Mouse (Mus musculus) midbrain, postnatal 0 days (tissue): ENCODE data around the gene Cyth2. TPM values are rescaled to one million over a fixed set of nuclear protein-coding genes. Genes with fewer than 3 reads are reported as not detected.

ENCODE experiments used
- ATAC-seq: fragments of 200-750 bp; cut with Nextera tagmentation; 2 replicates; pipeline ENCODE4 v1.8.0; 2017; ENCODE audit warnings: moderate number of reproducible peaks, mild to moderate bottlenecking, moderate TSS enrichment, moderate library complexity; ENCODE audit not compliant: low FRiP score
- DNase-seq: peaks from one replicate; pipeline ENCODE4 v3.0.0-alpha.2; 2015; ENCODE audit warnings: low spot score
- H3K27ac ChIP-seq: fragments of 300-500 bp; sonication (generic); 2 replicates; pipeline ENCODE4 v1.5.1; 2014; ENCODE audit warnings: low read depth, mild to moderate bottlenecking, low read length, mixed read lengths
- H3K27me3 ChIP-seq: fragments of 300-500 bp; sonication (generic); 2 replicates; pipeline ENCODE4 v1.6.1; 2014; ENCODE audit warnings: low read length, control low read depth, mixed read lengths; ENCODE audit not compliant: insufficient read depth
- H3K36me3 ChIP-seq: fragments of 300-500 bp; sonication (generic); 2 replicates; pipeline ENCODE4 v1.6.1; 2014; ENCODE audit warnings: low read length, control low read depth, mixed read lengths; ENCODE audit not compliant: insufficient read depth
- H3K4me1 ChIP-seq: fragments of 300-500 bp; sonication (generic); 2 replicates; pipeline ENCODE4 v1.6.1; 2014; ENCODE audit warnings: mild to moderate bottlenecking, control low read depth, antibody characterized with exemption, low read length, mixed read lengths; ENCODE audit not compliant: insufficient read depth
- H3K4me2 ChIP-seq: fragments of 300-500 bp; sonication (generic); 2 replicates; pipeline ENCODE4 v1.6.1; 2014; ENCODE audit warnings: low read depth, mild to moderate bottlenecking, low read length, mixed read lengths; ENCODE audit not compliant: poor library complexity, severe bottlenecking
- H3K4me3 ChIP-seq: fragments of 300-500 bp; sonication (generic); 2 replicates; pipeline ENCODE4 v1.5.1; 2014; ENCODE audit warnings: low read depth, mild to moderate bottlenecking, low read length, moderate library complexity
- H3K9ac ChIP-seq: fragments of 300-500 bp; sonication (generic); replicated peaks from 2 replicates; pipeline ENCODE4 v1.6.1; 2014; ENCODE audit warnings: mild to moderate bottlenecking, low read length, moderate library complexity, mixed read lengths; ENCODE audit not compliant: poor library complexity, severe bottlenecking
- H3K9me3 ChIP-seq: fragments of 300-500 bp; sonication (generic); 2 replicates; pipeline ENCODE4 v1.6.1; 2016; ENCODE audit warnings: low read length, control low read depth
- CTCF ChIP-seq: IDR thresholded peaks from 2 replicates; pipeline ENCODE4 v1.5.1; 2016; ENCODE audit warnings: antibody characterized with exemption, mild to moderate bottlenecking
- WGBS: fragments of 180-500 bp; shearing (Covaris S2); extraction: QIAGEN DNeasy Blood & Tissue Kit; methylation state at CpG from one replicate; pipeline ENCODE4 v1.1.7; 2014; 5-methylcytosine and 5-hydroxymethylcytosine counted together
- polyA plus RNA-seq: library from polyadenylated mRNA; unstranded; fragments of >200 nt; fragmentation: Nextera tagmentation; extraction: Ambion mirVana; gene quantifications from 2 replicates; pipeline ENCODE4 v1.2.1, GENCODE M21; 2015
- total RNA-seq: library from RNA; depleted of rRNA; stranded (reverse); fragments of >200 nt; gene quantifications from 2 replicates; pipeline ENCODE4 v1.2.3, GENCODE M21; 2014

The Cyth2 gene
- total and polyA plus RNA-seq, 2 experiments from 2014 or later, result 210 to 236 TPM

DNA sequence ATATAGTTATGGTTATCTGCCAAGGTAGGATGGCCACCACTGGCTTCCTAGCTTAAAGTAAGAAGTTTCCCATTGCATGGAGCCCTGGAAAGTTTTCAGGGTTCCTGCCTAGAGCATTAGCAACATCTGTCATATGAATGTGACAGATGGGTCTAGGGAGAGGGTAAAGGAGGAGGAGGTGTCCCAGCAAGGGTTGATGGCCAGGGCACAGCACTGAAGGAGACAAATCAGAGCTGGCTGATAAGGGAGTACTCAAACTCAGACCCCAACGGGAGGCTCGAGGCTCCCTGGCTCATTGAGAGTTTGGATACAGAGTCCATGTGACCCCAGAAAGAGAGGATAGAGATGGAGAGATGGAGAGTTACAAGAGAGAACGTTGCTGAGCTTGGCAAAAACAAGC is 36.3 kb upstream of the Cyth2 start:
- ATAC-seq (no peak), DNase-seq (no peak)
- Histone ChIP-seq H3K36me3 (peaks cover 19% of the 10 kb centered on the region), H3K4me2 (no peak overlapping the region), H3K9ac (no peak overlapping the region), H3K4me3 (no peak overlapping the region), H3K9me3 (no peaks in the 10 kb centered on the region), H3K27me3 (no peaks in the 10 kb centered on the region), H3K4me1 (no peaks in the 10 kb centered on the region), H3K27ac (no peak overlapping the region)
- 79% methylated on average over 3 of the region's 3 CpGs for WGBS
- no peak for TF ChIP-seq CTCF

DNA sequence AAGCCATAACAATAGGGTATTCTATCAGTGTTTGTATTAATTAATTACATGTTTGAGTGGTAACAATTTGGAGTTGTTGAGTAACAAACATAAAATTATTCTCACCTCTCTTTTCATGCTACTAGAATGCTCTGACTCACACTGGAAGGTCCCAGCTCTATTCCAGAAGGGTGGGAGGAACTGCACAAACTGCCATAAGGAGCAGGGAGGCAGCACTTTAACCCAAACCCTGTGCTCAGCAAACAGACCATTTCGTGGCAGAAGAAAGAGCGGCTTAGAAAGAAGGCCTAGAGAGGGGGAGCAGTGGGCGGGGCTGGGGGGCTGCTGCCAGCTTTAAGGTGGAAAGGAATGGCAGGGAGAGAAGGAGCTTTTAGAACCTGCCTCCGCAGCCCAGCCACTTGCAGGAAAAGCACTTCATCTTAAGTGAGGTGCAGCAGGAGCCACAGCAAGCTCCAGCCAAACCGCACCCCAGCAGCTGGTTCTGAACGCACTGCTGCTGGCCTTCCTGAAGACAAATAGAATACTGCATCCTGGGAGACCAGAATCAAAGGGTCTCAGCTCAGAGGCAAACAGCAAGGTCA is 34.2 kb upstream of the Cyth2 start:
- no peaks in the 10 kb centered on the region for H3K27me3 ChIP-seq
- H3K4me2 ChIP-seq, result no peak overlapping the region
- no peak for TF ChIP-seq CTCF
- DNase-seq (no peak), ATAC-seq (no peak)
- peaks cover 13% of the 10 kb centered on the region for H3K36me3 ChIP-seq
- WGBS, result 8% methylated on average over 6 of the region's 6 CpGs
- H3K9ac ChIP-seq, result no peak overlapping the region
- no peaks in the 10 kb centered on the region for H3K9me3 ChIP-seq
- no peaks in the 10 kb centered on the region for H3K4me1 ChIP-seq
- H3K4me3 ChIP-seq, result no peak overlapping the region
- no peak overlapping the region for H3K27ac ChIP-seq

DNA sequence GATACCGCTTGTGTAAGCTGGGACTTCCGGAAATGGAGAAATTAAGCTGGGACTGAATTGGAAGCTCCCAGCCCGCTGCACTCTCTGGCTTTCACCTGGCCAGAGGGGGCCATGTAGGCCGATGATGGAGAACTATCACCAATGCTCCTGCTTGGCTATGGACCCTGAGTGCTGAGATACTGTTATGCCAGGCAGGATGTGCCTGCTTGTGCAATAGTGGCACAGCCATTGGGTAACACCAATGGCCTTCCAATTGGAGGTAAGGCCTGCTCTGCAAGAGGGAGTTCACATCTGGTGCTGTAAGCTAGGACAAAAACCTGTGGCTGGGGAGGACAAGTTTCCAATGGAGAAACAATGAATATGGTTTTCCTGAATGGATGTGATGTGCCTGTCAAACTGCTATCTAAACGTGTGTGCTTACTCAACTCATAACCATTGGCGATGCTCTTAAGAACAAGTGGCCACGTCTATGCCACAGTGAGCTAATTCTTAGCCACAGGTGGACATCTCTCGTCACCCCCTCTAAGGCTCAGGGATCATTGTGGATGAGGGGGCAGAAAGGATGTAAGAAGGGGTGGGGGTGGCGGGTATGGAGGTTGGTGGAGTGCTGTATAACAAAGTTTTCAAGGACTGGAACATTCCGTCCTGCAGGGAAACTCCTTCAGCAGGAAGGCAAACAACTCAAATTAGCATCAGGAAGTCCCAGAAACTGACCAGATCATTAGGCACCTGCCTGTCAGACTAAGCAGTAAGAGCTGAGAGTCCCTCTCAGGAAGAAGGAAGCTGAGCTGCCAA is 28.8 kb upstream of the Cyth2 start:
- no peaks in the 10 kb centered on the region for H3K4me1 ChIP-seq
- H3K4me2 ChIP-seq, result no peak overlapping the region
- H3K36me3 ChIP-seq, result peaks cover 13% of the 10 kb centered on the region
- TF ChIP-seq CTCF, result no peak
- 89% methylated on average over 10 of the region's 10 CpGs for WGBS
- H3K27ac ChIP-seq, result no peak overlapping the region
- H3K27me3 ChIP-seq, result no peaks in the 10 kb centered on the region
- no peak for DNase-seq
- H3K9me3 ChIP-seq, result no peaks in the 10 kb centered on the region
- no peak overlapping the region for H3K9ac ChIP-seq
- no peak overlapping the region for H3K4me3 ChIP-seq
- no peak for ATAC-seq

DNA sequence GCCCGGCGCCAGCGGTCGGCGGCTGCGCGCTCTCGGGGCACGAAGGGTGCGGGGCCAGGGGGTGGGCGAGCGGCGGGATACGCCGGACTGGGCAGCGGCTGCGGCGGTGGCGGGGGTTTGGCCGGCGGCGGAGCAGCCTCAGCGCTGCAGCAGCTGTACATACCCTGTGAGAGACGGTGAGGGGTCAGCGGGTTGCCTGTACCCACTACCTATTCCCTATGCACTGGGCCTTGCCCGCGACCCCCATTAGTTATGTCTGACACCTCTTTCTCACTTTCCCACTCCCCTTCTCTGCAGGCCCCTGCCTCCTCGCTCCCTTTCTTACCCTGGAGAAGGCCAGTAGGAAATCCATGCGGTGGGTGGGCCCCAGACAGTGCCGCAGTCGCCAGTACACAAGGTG is 19.5 kb upstream of the Cyth2 start:
- H3K36me3 ChIP-seq, result peaks cover 20% of the 10 kb centered on the region; the same call in 1 of the 2 replicates
- ATAC-seq (no peak), DNase-seq (no peak)
- H3K4me3 ChIP-seq, result peak overlapping the region; percentile 25
- H3K27me3 ChIP-seq, result peaks cover 28% of the 10 kb centered on the region
- H3K9me3 ChIP-seq, result no peaks in the 10 kb centered on the region
- peak overlapping the region; percentile 36; the same call in 1 of the 2 replicates for H3K4me2 ChIP-seq
- TF ChIP-seq CTCF, result no peak
- 20% methylated on average over 18 of the region's 31 CpGs for WGBS
- H3K9ac ChIP-seq, result no peak overlapping the region; the same call in 1 of the 2 replicates
- H3K4me1 ChIP-seq, result peaks cover 3% of the 10 kb centered on the region; the same call in 1 of the 2 replicates
- H3K27ac ChIP-seq, result no peak overlapping the region

DNA sequence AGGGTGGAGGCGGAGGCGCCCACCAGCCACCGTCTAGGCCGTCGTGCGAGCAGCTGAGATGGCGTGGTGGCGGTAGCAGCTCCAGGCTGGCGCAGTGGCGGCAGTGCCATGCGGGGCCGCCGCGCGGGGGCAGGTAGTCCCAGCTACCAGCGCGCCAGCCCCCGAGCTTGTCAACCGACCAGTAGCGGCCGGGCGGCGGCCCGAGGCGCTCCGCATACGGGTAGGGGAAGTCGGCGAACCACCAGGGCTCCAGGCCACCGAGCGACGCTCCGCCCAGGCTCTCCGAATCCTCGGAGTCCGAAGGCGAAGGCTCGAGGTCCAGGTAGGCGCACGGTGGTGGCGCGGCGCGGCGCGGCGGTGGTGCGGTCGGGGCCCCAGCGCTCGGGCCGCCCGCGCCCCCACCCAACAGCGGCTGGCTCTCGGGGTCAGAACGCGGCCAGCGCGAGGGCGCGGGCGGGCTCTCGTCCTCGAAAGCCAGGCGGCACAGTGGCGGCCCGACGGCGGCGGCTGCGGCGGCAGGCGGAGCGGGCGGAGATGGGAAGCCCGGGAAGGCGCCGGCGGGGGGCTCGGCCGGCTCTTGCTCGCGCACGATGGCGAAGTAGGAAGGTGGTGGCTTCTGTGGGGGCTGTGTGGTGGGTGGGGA is 18.9 kb upstream of the Cyth2 start:
- Histone ChIP-seq H3K9ac (peak overlapping the region; percentile 39; the same call in 1 of the 2 replicates), H3K36me3 (peaks cover 21% of the 10 kb centered on the region; the same call in 1 of the 2 replicates), H3K4me2 (peak overlapping the region; percentile 36), H3K9me3 (no peaks in the 10 kb centered on the region), H3K27me3 (peaks cover 28% of the 10 kb centered on the region), H3K27ac (no peak overlapping the region), H3K4me3 (peak overlapping the region; percentile 25), H3K4me1 (peaks cover 3% of the 10 kb centered on the region; the same call in 1 of the 2 replicates)
- 5% methylated on average over 76 of the region's 86 CpGs for WGBS
- ATAC-seq (no peak), DNase-seq (no peak)
- TF ChIP-seq CTCF, result no peak
